Mouse (Mus musculus) forebrain, embryonic 11.5 days (tissue): ENCODE data around the gene Rps8. TPM values are rescaled to one million over a fixed set of nuclear protein-coding genes. Genes with fewer than 3 reads are reported as not detected.

Source experiments
- ATAC-seq: fragments of 200-750 bp; cut with Nextera tagmentation; replicated peaks from 2 replicates; pipeline ENCODE4 v1.8.0; 2017; ENCODE audit warnings: moderate TSS enrichment; ENCODE audit not compliant: low FRiP score
- DNase-seq: peaks from one replicate; pipeline ENCODE4 v3.0.0-alpha.2; 2017; ENCODE audit warnings: low spot score
- H3K27ac ChIP-seq: fragments of 300-500 bp; sonication (generic); 2 replicates; pipeline ENCODE4 v1.5.1; 2014; ENCODE audit warnings: low read depth, low read length
- H3K27me3 ChIP-seq: fragments of 300-500 bp; sonication (generic); 2 replicates; pipeline ENCODE4 v1.6.1; 2014; ENCODE audit warnings: mild to moderate bottlenecking, low read length, mixed read lengths; ENCODE audit not compliant: control insufficient read depth, insufficient read depth
- H3K36me3 ChIP-seq: fragments of 300-500 bp; sonication (generic); 2 replicates; pipeline ENCODE4 v1.6.1; 2014; ENCODE audit warnings: mild to moderate bottlenecking, low read length, moderate library complexity, mixed read lengths; ENCODE audit not compliant: control insufficient read depth, insufficient read depth
- H3K4me1 ChIP-seq: fragments of 300-500 bp; sonication (generic); replicated peaks from 2 replicates; pipeline ENCODE4 v1.6.1; 2014; ENCODE audit warnings: low read length, mixed read lengths; ENCODE audit not compliant: control insufficient read depth, insufficient read depth
- H3K4me2 ChIP-seq: fragments of 300-500 bp; sonication (generic); 2 replicates; pipeline ENCODE4 v1.6.1; 2014; ENCODE audit warnings: low read depth, mild to moderate bottlenecking, low read length, moderate library complexity, mixed read lengths; ENCODE audit not compliant: severe bottlenecking
- H3K4me3 ChIP-seq: fragments of 300-500 bp; sonication (generic); 2 replicates; pipeline ENCODE4 v1.5.1; 2014; ENCODE audit warnings: low read depth, low read length
- H3K9ac ChIP-seq: fragments of 300-500 bp; sonication (generic); 2 replicates; pipeline ENCODE4 v1.6.1; 2014; ENCODE audit warnings: low read length
- H3K9me3 ChIP-seq: fragments of 300-500 bp; sonication (generic); 2 replicates; pipeline ENCODE4 v1.6.1; 2016; ENCODE audit warnings: low read length, mixed read lengths; ENCODE audit not compliant: control insufficient read depth
- WGBS: fragments of 180-500 bp; shearing (Covaris S2); extraction: QIAGEN DNeasy Blood & Tissue Kit; methylation state at CpG from one replicate; pipeline ENCODE4 v1.1.7; 2014; 5-methylcytosine and 5-hydroxymethylcytosine counted together
- polyA plus RNA-seq: library from polyadenylated mRNA; unstranded; fragments of >200 nt; fragmentation: Nextera tagmentation; extraction: Ambion mirVana; gene quantifications from 2 replicates; pipeline ENCODE4 v1.2.1, GENCODE M21; 2014

The Rps8 gene
- polyA plus RNA-seq, 1 experiment from 2014 or later = 841 TPM

GRCm38 (mm10) chr4:117140613-117141012 lies 15.4 kb downstream of the Rps8 start:
- Histone ChIP-seq H3K9ac (no peak overlapping the region), H3K27me3 (no peaks in the 10 kb centered on the region), H3K9me3 (no peaks in the 10 kb centered on the region), H3K4me1 (no peaks in the 10 kb centered on the region), H3K27ac (no peak overlapping the region), H3K36me3 (no peaks in the 10 kb centered on the region), H3K4me2 (no peak overlapping the region), H3K4me3 (no peak overlapping the region)
- WGBS = 35% methylated on average over 4 of the region's 4 CpGs
- DNase-seq (no peak), ATAC-seq (no peak)

- Histone ChIP-seq H3K27ac (no peak overlapping the region), H3K9me3 (no peaks in the 10 kb centered on the region), H3K4me2 (no peak overlapping the region), H3K27me3 (no peaks in the 10 kb centered on the region), H3K4me3 (no peak overlapping the region), H3K9ac (no peak overlapping the region), H3K36me3 (no peaks in the 10 kb centered on the region), H3K4me1 (peaks cover under 1% of the 10 kb centered on the region; the same call in 1 of the 2 replicates)
- WGBS = 6% methylated on average over 2 of the region's 2 CpGs
- ATAC-seq = no peak; the same call in 1 of the 2 replicates
- DNase-seq = no peak
These were observed 16.8 kb downstream of the Rps8 start for GRCm38 (mm10) chr4:117139217-117139612.

DNA sequence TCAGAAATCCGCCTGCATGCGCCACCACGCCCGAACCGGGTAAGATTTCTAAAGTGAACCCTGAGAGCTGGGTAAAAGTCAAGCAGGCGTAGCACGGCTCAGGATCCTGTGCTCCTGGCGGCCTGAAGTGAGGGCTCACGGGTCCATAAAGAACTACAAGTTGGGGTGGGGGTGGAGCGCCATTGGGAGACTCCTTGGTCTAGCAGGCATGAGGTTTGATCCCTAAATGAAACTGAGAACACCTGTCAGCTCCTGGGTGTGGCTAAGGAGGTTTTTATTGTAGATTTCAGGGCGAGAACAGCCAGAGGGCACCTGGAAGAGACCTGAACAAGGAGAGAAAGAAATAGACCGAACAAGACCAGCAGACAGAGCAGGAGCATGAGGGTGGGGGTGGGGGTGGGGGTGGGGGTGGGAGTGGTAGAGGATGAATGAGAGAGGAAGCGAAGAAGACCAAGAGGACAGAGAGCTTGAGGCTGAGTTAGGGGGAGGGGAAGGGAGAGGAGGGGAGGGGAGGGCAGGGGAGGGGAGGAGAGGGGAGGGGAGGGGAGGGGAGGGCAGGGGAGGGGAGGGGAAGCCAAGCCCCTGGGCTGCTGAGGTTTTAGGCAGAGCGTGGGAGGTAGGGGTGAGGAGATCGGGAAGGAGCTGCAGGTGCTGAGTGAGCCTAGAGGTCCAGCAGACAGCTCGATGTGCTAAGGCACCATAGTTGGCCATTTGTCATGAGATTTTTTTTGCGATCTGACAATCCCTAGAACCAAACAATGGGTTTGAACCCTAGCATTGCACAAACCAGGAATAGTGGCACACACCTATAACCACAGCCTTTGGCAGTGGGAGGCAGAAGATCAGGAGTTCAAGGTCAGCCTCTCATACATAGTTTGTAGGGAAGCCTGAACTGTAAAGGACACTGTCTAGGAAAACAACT lies 17.5 kb downstream of the Rps8 start:
- ATAC-seq (no peak), DNase-seq (no peak)
- WGBS = 76% methylated on average over 16 of the region's 17 CpGs
- H3K27me3 ChIP-seq = no peaks in the 10 kb centered on the region
- peaks cover 3% of the 10 kb centered on the region; the same call in 1 of the 2 replicates for H3K4me1 ChIP-seq
- H3K36me3 ChIP-seq = no peaks in the 10 kb centered on the region
- no peaks in the 10 kb centered on the region for H3K9me3 ChIP-seq
- no peak overlapping the region for H3K4me2 ChIP-seq
- no peak overlapping the region for H3K9ac ChIP-seq
- H3K27ac ChIP-seq = no peak overlapping the region
- no peak overlapping the region for H3K4me3 ChIP-seq

DNA sequence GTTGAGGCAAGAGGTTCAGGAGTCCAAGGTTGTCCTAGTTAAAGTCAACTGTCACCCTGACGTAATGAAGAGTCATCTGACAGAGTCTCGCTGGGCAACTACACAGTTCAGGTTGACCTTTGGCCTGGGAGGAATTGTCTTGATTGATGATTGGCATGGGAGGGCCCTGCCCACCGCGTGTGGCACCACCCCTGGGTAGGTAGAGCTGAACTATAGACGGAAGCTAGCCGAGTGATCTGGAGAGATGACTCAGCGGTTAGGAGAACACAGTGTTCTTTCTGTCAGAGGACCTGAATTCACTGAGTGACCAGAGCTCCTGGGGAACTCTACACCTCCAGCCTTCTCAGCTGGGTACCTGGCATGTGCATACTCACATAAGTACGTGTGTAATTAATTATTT lies 20.0 kb downstream of the Rps8 start:
- H3K4me2 ChIP-seq = no peak overlapping the region
- ATAC-seq (no peak), DNase-seq (no peak)
- no peak overlapping the region for H3K27ac ChIP-seq
- no peak overlapping the region for H3K9ac ChIP-seq
- WGBS = 31% methylated on average over 8 of the region's 8 CpGs
- no peaks in the 10 kb centered on the region for H3K9me3 ChIP-seq
- H3K4me1 ChIP-seq = peaks cover 18% of the 10 kb centered on the region
- no peak overlapping the region for H3K4me3 ChIP-seq
- no peaks in the 10 kb centered on the region for H3K36me3 ChIP-seq
- H3K27me3 ChIP-seq = peaks cover 3% of the 10 kb centered on the region

DNA sequence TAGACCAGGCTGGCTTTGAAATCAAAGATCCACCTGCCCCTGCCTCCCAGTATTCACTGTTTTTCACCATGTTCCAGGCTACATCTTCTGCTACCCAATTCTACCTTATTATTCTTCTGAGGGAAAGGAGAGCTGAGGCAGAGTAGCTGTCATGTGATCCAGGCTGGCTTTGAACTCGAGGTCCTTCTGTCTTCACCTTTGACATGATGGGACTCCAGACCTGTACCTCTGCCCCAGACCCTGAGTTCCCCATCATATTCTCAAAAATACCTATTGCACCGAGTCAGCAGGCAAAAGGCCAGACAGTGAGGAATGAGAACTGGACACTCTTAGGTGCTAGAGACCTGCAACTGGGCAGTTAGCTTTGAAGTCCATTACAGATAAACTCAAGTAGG lies 21.4 kb downstream of the Rps8 start:
- WGBS = 34% methylated on average over 2 of the region's 2 CpGs
- ATAC-seq (no peak), DNase-seq (no peak)
- no peaks in the 10 kb centered on the region for H3K36me3 ChIP-seq
- no peak overlapping the region for H3K4me2 ChIP-seq
- H3K27ac ChIP-seq = no peak overlapping the region
- H3K4me3 ChIP-seq = no peak overlapping the region
- H3K27me3 ChIP-seq = peaks cover 3% of the 10 kb centered on the region
- peaks cover 18% of the 10 kb centered on the region for H3K4me1 ChIP-seq
- no peak overlapping the region for H3K9ac ChIP-seq
- no peaks in the 10 kb centered on the region for H3K9me3 ChIP-seq

- 2% methylated on average over 45 of the region's 48 CpGs for WGBS
- Histone ChIP-seq H3K9me3 (no peaks in the 10 kb centered on the region), H3K4me3 (peak within 1 kb of the TSS; percentile 83), H3K4me2 (peak within 1 kb of the TSS; percentile 95), H3K9ac (peak within 1 kb of the TSS; percentile 80), H3K4me1 (peaks cover 18% of the 10 kb centered on the region), H3K36me3 (no peaks in the 10 kb centered on the region), H3K27me3 (peaks cover 3% of the 10 kb centered on the region), H3K27ac (no peak within 1 kb of the TSS; the same call in 1 of the 2 replicates)
- DNase-seq (peak; percentile 97), ATAC-seq (peak; percentile 81)
These were observed 22.0 kb downstream of the Rps8 start, which contains the start of gene Plk3 for GRCm38 (mm10) chr4:117133817-117134600. Plk3 (minus strand) TSS chr4:117133963.

GRCm38 (mm10) chr4:117133366-117133796 lies 22.7 kb downstream of the Rps8 start:
- Histone ChIP-seq H3K27me3 (peaks cover 3% of the 10 kb centered on the region), H3K27ac (no peak overlapping the region), H3K4me1 (peaks cover 18% of the 10 kb centered on the region), H3K4me2 (peak overlapping the region; percentile 95), H3K9me3 (no peaks in the 10 kb centered on the region), H3K4me3 (peak overlapping the region; percentile 83), H3K36me3 (no peaks in the 10 kb centered on the region; the same call in 1 of the 2 replicates), H3K9ac (peak overlapping the region; percentile 80)
- under 1% methylated on average over 42 of the region's 42 CpGs for WGBS
- DNase-seq = no peak
- ATAC-seq = peak; percentile 28

- ATAC-seq (no peak), DNase-seq (no peak)
- Histone ChIP-seq H3K9me3 (no peaks in the 10 kb centered on the region), H3K4me1 (peaks cover 18% of the 10 kb centered on the region), H3K27me3 (peaks cover 3% of the 10 kb centered on the region), H3K27ac (peak overlapping the region; percentile 41; the same call in 1 of the 2 replicates), H3K4me3 (peak overlapping the region; percentile 83), H3K4me2 (peak overlapping the region; percentile 95), H3K36me3 (peaks cover 3% of the 10 kb centered on the region; the same call in 1 of the 2 replicates), H3K9ac (peak overlapping the region; percentile 80)
- 1% methylated on average over 11 of the region's 11 CpGs for WGBS
These were observed 23.3 kb downstream of the Rps8 start for GRCm38 (mm10) chr4:117132794-117133143.
